Mouse (Mus musculus): ENCODE data around the gene Enpp1.

Enpp1 gene

DNA sequence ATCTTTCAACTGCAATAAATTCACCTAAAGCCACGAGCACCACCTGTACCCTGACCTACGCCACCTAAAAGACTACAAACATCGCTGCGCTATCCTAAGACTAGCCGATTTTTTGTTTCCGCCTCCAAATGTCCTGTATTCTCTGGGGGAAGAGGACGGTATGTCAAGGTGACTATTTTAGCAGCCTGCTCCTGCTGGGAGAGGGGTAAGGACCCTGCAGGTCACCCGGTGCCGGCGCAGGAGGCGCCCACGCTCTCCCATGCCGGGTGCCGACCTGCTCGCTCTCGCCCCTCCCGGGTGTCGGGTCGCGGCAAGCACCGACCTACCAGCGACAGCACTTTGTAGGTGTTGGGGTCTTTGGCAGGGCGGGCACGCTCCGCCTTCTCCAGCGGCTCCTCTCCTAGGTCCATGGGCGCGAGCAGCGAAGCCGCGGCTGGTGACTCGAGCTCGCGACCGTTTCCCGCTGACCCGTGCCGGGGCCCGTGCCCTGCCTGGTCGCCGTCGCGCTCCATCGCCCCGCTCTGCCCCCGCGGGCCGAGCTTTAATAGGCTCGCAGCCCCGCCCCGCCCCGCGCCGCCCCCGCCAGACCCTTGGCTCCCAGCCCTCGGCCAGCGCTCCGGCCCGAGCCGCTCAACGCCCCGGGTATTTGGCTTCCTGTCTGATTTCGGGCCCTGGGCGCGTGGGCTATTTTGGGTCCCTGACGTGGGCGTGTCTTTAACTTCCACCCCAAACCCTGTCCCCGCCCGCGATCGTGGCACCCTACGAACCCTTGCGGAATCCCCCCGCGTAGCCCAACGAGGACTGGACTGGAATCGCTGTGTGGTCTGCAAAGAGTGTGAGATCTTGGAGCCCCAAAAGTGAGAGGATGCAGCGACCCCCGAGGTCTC, at the start of gene Enpp1:
Enpp1 (minus strand) TSS at position 680 of the 887 bp plus-strand sequence.
- no peak for TF ChIP-seq GATA4 (IDR thresholded peaks at IDR 0.05; ENCODE audit: insufficient replicate concordance, low read length)

DNA sequence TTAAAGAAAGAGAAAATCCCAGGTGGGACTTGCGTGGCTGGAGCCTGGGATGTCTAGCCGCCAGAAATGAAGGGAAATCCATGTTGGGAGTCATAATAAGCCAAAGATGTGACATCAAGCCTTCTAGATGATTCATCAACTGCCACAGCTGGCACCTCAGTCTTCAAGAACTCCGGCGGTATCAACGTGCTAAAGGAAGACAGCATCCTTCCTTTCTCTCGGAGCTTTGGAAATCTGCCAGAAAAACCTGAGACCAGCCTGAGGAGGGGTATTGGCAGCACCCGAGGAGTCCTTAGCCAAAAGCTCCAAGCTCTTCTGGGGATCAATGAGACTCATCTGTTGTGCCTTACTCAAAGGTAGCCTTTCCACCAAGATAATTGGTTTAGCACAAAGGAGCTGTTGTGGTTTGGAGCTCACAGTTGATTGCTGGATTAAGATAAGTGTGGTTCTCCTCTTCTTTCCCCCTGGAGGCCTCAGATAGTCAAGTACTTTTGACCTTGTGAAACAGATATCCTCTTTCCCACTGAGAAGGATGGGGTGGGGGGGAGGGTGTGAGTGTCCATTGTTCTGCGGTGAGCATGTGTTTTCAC, 46.5 kb upstream of the Enpp1 start:
- TF ChIP-seq GATA4 (IDR thresholded peaks at IDR 0.05; ENCODE audit: insufficient replicate concordance, low read length), result no peak

DNA sequence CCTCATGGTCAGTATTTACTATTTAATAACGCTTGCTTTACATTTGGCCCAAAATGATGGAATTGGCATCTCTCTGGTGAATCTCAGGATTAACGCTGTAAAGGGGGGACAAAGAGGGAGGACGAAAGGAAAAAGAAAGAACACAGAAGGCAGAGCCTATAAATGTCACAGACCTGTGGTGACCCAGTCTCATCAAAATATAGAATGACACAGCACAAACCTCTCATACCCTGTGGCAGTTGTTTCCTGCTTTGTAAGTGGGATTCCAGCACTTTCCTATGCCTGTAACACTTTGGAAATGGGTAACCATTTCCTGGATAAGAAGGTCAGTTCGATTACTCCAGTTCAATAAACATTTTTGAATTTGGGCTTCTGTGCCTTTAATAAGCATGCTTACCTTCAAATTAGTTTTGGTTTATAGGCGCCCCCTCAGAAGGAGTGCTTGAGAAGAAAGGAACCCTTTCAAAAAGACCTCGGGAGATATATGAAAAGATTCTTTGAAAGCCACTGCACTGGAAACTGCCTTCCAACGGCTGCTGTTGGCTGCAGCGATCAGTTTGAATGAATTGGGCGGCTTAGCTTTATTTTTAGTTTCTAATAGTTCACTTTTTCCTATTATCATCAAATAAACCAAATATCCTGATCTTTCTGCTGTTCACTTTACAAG, 43.0 kb upstream of the Enpp1 start:
- TF ChIP-seq GATA4 (IDR thresholded peaks at IDR 0.05; ENCODE audit: insufficient replicate concordance, low read length), result no peak

- no peak for TF ChIP-seq GATA4 (IDR thresholded peaks at IDR 0.05; ENCODE audit: insufficient replicate concordance, low read length)
Measured at GRCm38 (mm10) chr10:24754251-24754835, 42.4 kb upstream of the Enpp1 start.

GRCm38 (mm10) chr10:24753536-24754250, 41.7 kb upstream of the Enpp1 start:
- TF ChIP-seq GATA4 (IDR thresholded peaks at IDR 0.05; ENCODE audit: insufficient replicate concordance, low read length), result no peak

GRCm38 (mm10) chr10:24742950-24743487, 31.1 kb upstream of the Enpp1 start:
- no peak for TF ChIP-seq GATA4 (IDR thresholded peaks at IDR 0.05; ENCODE audit: insufficient replicate concordance, low read length)

DNA sequence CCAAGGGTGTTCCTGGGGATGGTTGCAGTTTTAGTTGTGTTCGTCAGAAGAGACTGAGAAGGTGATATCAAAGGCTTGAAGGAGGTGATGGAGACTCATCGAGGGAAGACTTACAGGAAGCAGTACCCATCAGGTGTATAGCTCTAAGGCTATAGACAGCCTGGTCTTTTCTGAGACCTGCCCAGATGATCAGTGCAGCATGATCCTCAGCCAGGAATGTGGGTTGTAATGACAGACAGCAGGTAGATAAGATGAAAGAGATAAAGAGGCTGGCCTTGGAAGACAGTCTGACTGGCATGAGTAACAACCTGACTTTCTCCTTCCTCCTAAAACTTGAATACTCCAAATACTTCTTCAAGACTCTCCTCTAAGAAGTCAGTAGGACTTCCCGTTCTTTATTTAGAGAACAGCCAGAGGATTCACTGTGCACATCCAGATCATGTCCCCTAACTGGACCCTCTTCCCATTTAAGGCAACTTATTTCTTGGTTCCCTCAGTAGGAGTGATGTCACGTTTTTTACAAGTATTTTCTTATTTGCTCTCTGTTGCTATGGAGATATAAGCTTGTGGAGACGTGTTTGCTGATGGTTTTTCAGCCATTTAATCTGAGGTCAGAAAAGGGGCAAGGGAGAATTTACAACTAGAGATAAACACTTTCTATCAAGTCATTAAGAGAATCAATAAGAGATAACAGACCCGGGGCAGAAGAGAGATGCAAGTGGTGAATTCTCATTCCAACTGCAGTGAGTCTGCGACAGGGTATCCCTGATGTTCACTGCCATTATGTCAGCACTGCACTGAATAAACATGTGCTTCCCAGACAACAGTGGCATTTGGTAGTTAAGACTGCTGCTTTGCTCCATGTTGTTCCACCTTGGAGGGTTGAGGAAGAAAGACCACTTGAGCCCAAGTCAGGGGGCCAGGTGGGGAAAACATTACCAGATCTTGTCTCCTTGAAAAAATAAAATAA, 29.6 kb upstream of the Enpp1 start:
- no peak for TF ChIP-seq GATA4 (IDR thresholded peaks at IDR 0.05; ENCODE audit: insufficient replicate concordance, low read length)

DNA sequence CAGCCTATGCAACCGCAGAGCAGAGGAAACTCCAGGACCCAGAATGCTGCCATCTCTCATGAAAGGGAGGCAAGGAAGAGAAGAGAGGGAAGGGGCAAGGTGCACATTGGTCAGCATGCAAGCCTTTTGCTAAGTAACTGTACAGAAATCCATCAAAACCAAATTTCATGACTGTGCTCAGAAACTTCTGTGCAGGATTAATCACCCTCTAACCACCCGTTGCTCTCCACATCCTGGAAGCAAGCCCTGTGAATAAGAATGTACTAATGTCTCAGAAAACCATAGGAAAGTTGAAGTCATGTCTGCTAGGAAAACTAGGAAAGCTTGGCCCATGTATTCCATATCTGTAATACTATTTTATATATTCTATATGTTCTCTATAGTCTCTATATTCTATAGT, 27.2 kb upstream of the Enpp1 start:
- no peak for TF ChIP-seq GATA4 (IDR thresholded peaks at IDR 0.05; ENCODE audit: insufficient replicate concordance, low read length)

DNA sequence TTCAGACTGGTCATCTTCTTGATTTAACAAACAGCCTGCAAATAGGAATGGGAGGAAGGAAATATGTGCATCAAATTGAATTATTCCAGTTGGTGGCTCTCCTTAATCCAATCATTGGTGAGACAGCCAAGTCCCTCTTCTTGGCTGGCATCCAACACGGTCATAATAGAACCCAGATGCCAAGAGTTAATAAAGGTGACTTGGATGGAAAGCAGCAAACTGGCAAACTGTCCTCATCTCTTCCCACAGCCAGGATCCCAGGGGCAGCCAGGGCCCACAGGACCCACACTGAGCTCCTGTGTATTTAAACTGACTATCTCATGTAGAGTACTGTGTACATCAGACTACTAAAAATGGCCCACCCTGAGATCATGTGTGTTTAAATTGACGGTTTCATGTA, 26.5 kb upstream of the Enpp1 start:
- no peak for TF ChIP-seq GATA4 (IDR thresholded peaks at IDR 0.05; ENCODE audit: insufficient replicate concordance, low read length)

DNA sequence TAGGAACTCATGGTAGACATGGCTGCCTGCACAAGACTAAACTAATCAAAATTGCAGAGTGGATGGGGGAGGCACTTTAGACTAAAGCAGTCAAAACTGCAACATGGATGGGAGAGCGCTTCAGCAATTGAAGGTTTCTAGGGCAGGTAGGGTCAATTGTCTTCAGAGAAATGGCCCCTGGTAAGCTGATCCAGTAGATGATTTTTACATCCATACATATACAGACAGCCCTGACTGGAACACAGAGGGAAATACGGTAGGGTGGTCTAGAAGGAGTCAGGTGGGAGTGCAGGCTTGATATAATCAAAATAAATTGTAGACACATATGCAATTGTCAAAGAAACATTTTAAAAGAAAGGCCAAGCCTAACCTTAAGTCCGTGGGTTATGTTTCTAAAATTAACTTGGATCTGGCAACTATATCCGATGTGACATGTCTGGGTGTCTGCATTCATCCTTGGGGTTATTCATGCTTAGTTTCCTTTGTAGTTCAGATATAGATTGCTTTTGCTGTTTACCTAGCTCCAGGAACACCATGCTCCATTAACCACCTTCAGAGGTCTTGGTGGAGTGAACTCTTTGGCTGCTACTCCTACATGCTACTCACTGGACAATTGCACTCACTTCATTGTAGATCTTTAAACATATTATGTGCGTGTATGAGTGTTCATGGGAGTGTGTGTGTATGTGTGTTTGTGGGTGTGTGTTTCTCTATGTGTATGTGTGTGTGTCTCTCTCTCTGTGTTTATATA, 23.2 kb upstream of the Enpp1 start:
- no peak for TF ChIP-seq GATA4 (IDR thresholded peaks at IDR 0.05; ENCODE audit: insufficient replicate concordance, low read length)

DNA sequence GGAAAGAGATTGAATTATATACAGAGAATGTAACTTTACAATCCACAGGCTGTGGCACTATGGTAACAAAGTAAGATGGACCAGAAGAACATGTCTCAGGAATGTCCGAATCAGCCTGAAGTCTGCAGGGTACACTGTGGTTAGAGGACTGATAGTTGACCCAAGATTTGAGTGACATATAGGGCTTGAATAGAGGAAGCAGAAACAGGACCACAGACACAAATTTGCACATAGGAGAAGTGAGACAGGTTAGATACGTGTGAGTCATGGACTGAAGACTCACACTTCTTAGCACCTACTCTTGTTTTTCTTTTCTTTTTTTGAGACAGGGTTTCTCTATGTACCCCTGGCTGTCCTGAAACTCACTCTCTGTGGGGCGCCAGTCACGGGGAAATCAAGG, 15.5 kb upstream of the Enpp1 start:
- no peak for TF ChIP-seq GATA4 (IDR thresholded peaks at IDR 0.05; ENCODE audit: insufficient replicate concordance, low read length)

DNA sequence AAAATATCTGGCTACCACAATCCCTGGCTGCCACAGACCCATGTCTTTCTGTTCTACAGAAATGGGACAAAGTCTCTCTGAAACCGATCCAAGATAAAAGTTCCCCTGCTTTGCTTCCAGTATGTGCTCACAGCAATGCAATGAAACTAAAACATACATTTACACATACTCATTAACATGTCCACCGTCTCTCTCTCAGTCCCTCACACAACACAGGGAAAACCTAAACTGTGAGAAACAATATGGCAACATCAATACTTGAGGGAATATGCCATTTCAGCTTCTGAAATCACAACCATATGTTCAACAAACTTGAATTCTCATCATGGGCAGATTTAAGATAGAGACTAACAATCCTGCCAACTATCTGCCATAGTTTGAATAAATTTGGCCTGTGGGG, 13.2 kb upstream of the Enpp1 start:
- TF ChIP-seq GATA4 (IDR thresholded peaks at IDR 0.05; ENCODE audit: insufficient replicate concordance, low read length), result no peak

DNA sequence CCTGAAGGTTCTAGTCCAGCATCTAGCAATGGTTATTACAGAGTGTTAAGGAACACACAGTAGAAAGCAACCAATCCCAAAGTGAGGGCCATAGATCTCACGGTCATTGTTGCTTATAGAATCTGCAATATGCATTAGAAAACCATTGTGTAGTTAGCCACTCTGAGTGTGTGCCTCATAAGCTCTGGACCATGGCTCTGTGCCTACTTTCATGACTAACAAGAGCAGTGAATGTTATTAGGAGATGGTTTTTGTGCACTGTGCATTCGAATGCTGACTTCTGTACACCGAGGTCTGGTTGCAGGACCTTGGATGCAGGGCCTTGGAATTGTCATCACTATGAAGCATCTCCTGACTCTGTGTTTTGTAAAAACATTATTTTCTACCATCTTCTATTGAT, 9.9 kb upstream of the Enpp1 start:
- TF ChIP-seq GATA4 (IDR thresholded peaks at IDR 0.05; ENCODE audit: insufficient replicate concordance, low read length), result no peak

Data from liver, adult (tissue).